ENCODE assay signal across 8 mouse cellular contexts in the genomic region with DNA sequence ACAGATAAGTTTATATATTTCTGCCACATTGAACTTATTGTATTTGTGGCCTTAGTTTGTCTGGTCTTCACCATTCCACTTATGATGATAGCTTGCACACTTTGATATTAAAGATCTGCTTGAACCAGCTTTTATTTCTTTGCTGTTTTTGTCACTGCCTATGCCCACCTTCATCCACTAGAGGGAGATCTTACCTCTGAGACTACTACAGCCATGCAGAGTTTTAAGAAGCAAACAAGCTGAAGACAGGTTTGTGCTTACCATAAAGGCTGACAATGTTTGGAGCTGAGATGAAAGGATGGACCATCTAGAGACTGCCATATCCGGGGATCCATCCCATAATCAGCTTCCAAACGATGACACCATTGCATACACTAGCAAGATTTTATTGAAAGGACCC.
A peak's percentile ranks its signal among the peaks of the same experiment; 100 is the strongest.
DNase-seq lines count a peak whose midpoint lies in the region; ATAC-seq and TF ChIP-seq lines count a peak whose summit lies in the region.
"Not testable (repeated sequence)": the region's sequence is repeated elsewhere in the genome, so short reads cannot be mapped to it uniquely, and the experiment has no call there.

No protein-coding gene starts in this region.

- H3K4me3 ChIP-seq in cerebellum, adult 2 months (replicated peaks; ENCODE audit: insufficient read depth, low read depth, low read length); forebrain, embryonic 13.5 days; liver, adult 2 months (ENCODE audit: insufficient read depth, low read depth, low read length); neural tube, embryonic 13.5 days: not testable (repeated sequence)

- peak; percentile 53 for ATAC-seq in forebrain, embryonic 13.5 days
- ATAC-seq in neural tube, embryonic 13.5 days (ENCODE audit: low read depth): peak; percentile 47; the same call in 1 of the 2 replicates

- H3K4me2 ChIP-seq in forebrain, embryonic 13.5 days; neural tube, embryonic 13.5 days: not testable (repeated sequence)

- not testable (repeated sequence) for H3K36me3 ChIP-seq in forebrain, embryonic 13.5 days (ENCODE audit: poor library complexity, severe bottlenecking); liver, adult 2 months (ENCODE audit: control insufficient read depth, insufficient read depth, low read length); neural tube, embryonic 13.5 days

- H3K27ac ChIP-seq in cerebellum, adult 2 months (ENCODE audit: insufficient read depth, low read length); forebrain, embryonic 13.5 days; liver, adult 2 months (replicated peaks; ENCODE audit: insufficient read depth, low read depth, low read length); neural tube, embryonic 13.5 days (replicated peaks): not testable (repeated sequence)

- 9% methylated on average over 2 of the region's 2 CpGs for WGBS in cerebellum, adult 2 months
- WGBS in forebrain, embryonic 13.5 days: 22% methylated on average over 2 of the region's 2 CpGs
- 8% methylated on average over 2 of the region's 2 CpGs for WGBS in liver, adult 2 months
- WGBS in neural tube, embryonic 13.5 days: 26% methylated on average over 2 of the region's 2 CpGs

- intact Hi-C loops in heart, postnatal 36 days (cut with DNase I): loop anchor here (1.0 to 5.0 kb wide), 5 partner anchors 131 to 800 kb away; no protein-coding TSS in a partner anchor

- not testable (repeated sequence) for H3K4me1 ChIP-seq in cerebellum, adult 2 months (ENCODE audit: control insufficient read depth, insufficient read depth, low read length); forebrain, embryonic 13.5 days; liver, adult 2 months (ENCODE audit: control insufficient read depth, insufficient read depth, low read length); neural tube, embryonic 13.5 days (replicated peaks)

- not testable (repeated sequence) for H3K9me3 ChIP-seq in forebrain, embryonic 13.5 days (replicated peaks); neural tube, embryonic 13.5 days

- not testable (repeated sequence) for H3K79me2 ChIP-seq in liver, adult 2 months (ENCODE audit: control insufficient read depth, insufficient read depth, low read length)

- not testable (repeated sequence) for TF ChIP-seq POLR2A in cerebellum, adult 2 months (IDR thresholded peaks at IDR 0.05; ENCODE audit: borderline replicate concordance, insufficient read depth, low read length); liver, adult 2 months (IDR thresholded peaks at IDR 0.05; ENCODE audit: extremely low read depth, insufficient read depth, low read length)

- peak; percentile 6 for DNase-seq in MN1 (ENCODE audit: low spot score)
- DNase-seq in cerebellum, adult 2 months: peak; percentile 25 to 38
- peak; percentile 3 to 6 for DNase-seq in heart, postnatal 36 days
- DNase-seq in kidney, postnatal 36 days: peak; percentile 17 to 39
- peak; percentile 25 for DNase-seq in liver, adult 2 months (ENCODE audit: extremely low read depth, low read depth, low spot score)
- DNase-seq in thymus, postnatal 0 days (ENCODE audit: low spot score): peak; percentile 19

- not testable (repeated sequence) for H3K27me3 ChIP-seq in cerebellum, adult 2 months (ENCODE audit: control insufficient read depth, insufficient read depth, low read length); forebrain, embryonic 13.5 days; liver, adult 2 months (ENCODE audit: control insufficient read depth, insufficient read depth, low read length); neural tube, embryonic 13.5 days

- not testable (repeated sequence) for H3K9ac ChIP-seq in forebrain, embryonic 13.5 days; liver, adult 2 months (ENCODE audit: low read depth, low read length); neural tube, embryonic 13.5 days

- peak; percentile 36; the same call in 1 of the 2 replicates for TF ChIP-seq CTCF in cerebellum, adult 2 months (IDR thresholded peaks at IDR 0.05; ENCODE audit: borderline replicate concordance, insufficient read depth, low read depth, low read length)
- TF ChIP-seq CTCF in liver, adult 2 months (IDR thresholded peaks at IDR 0.05; ENCODE audit: low read depth, low read length): peak; percentile 44
